Mouse (Mus musculus): Measurements from ENCODE around the gene Katnbl1.

DNA sequence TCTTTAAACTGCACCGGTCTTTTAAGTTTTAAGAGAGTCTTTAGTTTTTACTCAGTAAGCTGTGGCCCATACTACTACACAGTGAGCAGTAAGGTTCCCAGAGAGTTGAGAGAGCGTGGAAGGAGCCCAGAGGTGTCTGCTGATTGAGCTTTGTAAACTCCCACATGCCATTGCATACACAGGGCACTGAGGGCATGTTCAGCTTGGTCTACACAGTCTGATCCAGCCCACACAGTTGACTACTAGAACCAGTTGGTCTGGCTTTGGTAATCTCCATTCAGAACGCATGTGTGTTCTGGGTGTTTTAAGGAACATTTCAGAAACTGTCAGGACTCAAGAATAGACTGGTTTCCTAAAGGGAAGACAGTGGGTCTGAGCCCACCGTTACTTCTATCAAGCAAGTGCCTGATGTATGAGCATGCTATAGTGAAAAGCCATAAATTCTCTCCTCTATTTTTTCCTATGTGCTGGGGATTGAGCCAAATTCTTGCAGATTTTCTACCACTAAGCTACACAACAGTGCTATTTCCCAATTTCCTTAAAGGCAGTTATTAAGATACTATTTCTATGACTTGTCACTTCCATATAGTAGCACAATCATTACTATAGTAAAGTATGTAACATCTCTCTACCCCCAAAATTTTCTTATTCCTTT is 12.5 kb downstream of the Katnbl1 start:
- no peak for TF ChIP-seq CTCF (IDR thresholded peaks at IDR 0.05; ENCODE audit: low read depth, low read length)
- TF ChIP-seq POLR2A (IDR thresholded peaks at IDR 0.05; ENCODE audit: borderline replicate concordance, low read depth, low read length): no peak

Data from bone marrow macrophage, adult 2 months (primary cell).